Comparison of ENCODE assay signal across 1 mouse cellular context in the genomic region with DNA sequence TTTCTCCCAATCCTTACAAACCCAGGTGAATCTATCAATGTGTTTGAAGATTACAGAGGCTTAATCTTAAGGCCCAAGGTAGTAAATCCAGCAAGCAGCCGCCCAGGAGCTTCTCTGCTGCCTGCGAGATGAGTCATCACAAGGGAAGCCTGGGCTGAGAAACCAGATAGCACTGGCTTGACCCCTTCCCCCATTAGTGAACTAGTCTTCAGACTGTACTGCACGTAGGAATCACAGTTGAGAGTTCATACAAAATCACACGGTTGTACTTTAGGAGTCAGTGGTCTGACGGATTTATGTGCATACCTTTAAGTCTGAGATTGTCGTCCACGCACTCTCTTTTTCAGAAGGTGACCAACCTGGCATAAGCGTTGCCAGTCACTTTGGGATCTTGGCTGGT.
TF ChIP-seq lines count a peak whose summit lies in the region.

No protein-coding gene starts in this region.

TF ChIP-seq in MEL, 35 proteins besides CTCF, POLR2A, EP300 and RAD21:
- TF ChIP-seq KAT2A (conservative IDR thresholded peaks at IDR 0.05; ENCODE audit: low read depth, low read length) (no peak), ELF1 (IDR thresholded peaks at IDR 0.05; ENCODE audit: low read depth, low read length) (no peak), SIN3A (IDR thresholded peaks at IDR 0.05; ENCODE audit: low read length) (no peak), USF2 (IDR thresholded peaks at IDR 0.05; ENCODE audit: borderline replicate concordance in 1 of 2, insufficient read depth in 1 of 2, low read depth in 1 of 2, low read length in 2 of 2) (no peak), SMC3 (IDR thresholded peaks at IDR 0.05; ENCODE audit: low read depth, low read length) (no peak), BHLHE40 (IDR thresholded peaks at IDR 0.05; ENCODE audit: borderline replicate concordance, low read depth, low read length) (no peak), MAX (IDR thresholded peaks at IDR 0.05; ENCODE audit: low read length) (no peak), MYC (IDR thresholded peaks at IDR 0.05; ENCODE audit: low read depth, low read length) (no peak), ZKSCAN1 (IDR thresholded peaks at IDR 0.05; ENCODE audit: low read depth, low read length) (no peak), RCOR1 (IDR thresholded peaks at IDR 0.05; ENCODE audit: low read depth, low read length) (no peak), MYB (IDR thresholded peaks at IDR 0.05; ENCODE audit: low read depth, low read length) (no peak), MXI1 (IDR thresholded peaks at IDR 0.05; ENCODE audit: low read depth, low read length) (no peak), MAFK (IDR thresholded peaks at IDR 0.05; ENCODE audit: borderline replicate concordance, low read depth, low read length) (no peak), ZMIZ1 (IDR thresholded peaks at IDR 0.05; ENCODE audit: low read depth, low read length) (no peak)
